Mouse (Mus musculus) heart, postnatal 0 days (tissue): ENCODE measurements around the gene Socs3. TPM values are rescaled to one million over a fixed set of nuclear protein-coding genes. Genes with fewer than 3 reads are reported as not detected.

Source experiments
- ATAC-seq: fragments of 200-750 bp; cut with Nextera tagmentation; 2 replicates; pipeline ENCODE4 v1.8.0; 2017; ENCODE audit warnings: low read depth, moderate number of reproducible peaks, moderate library complexity; ENCODE audit not compliant: insufficient read depth
- DNase-seq: peaks from one replicate; pipeline ENCODE4 v3.0.0-alpha.2; 2016; ENCODE audit warnings: low spot score
- H3K27ac ChIP-seq: fragments of 300-500 bp; sonication (generic); 2 replicates; pipeline ENCODE4 v1.5.1; 2014; ENCODE audit warnings: low read depth, mild to moderate bottlenecking
- H3K27me3 ChIP-seq: fragments of 300-500 bp; sonication (generic); 2 replicates; pipeline ENCODE4 v1.6.1; 2014; ENCODE audit warnings: low read length, mixed read lengths; ENCODE audit not compliant: control insufficient read depth, insufficient read depth
- H3K36me3 ChIP-seq: fragments of 300-500 bp; sonication (generic); replicated peaks from 2 replicates; pipeline ENCODE4 v1.6.1; 2014; ENCODE audit warnings: low read length, mixed read lengths; ENCODE audit not compliant: control insufficient read depth, insufficient read depth
- H3K4me1 ChIP-seq: fragments of 300-500 bp; sonication (generic); 2 replicates; pipeline ENCODE4 v1.6.1; 2014; ENCODE audit warnings: antibody characterized with exemption; ENCODE audit not compliant: control insufficient read depth, insufficient read depth
- H3K4me2 ChIP-seq: fragments of 300-500 bp; sonication (generic); 2 replicates; pipeline ENCODE4 v1.6.1; 2014; ENCODE audit warnings: low read depth, mild to moderate bottlenecking, low read length, moderate library complexity
- H3K4me3 ChIP-seq: fragments of 300-500 bp; sonication (generic); 2 replicates; pipeline ENCODE4 v1.5.1; 2014; ENCODE audit warnings: low read depth, low read length
- H3K9ac ChIP-seq: fragments of 300-500 bp; sonication (generic); replicated peaks from 2 replicates; pipeline ENCODE4 v1.6.1; 2014; ENCODE audit warnings: low read depth, low read length, mixed read lengths
- H3K9me3 ChIP-seq: fragments of 300-500 bp; sonication (generic); replicated peaks from 2 replicates; pipeline ENCODE4 v1.6.1; 2016; ENCODE audit warnings: low read length; ENCODE audit not compliant: control insufficient read depth
- CTCF ChIP-seq: IDR thresholded peaks from 2 replicates; pipeline ENCODE4 v1.5.1; 2016; ENCODE audit warnings: antibody characterized with exemption, control low read depth, low read depth
- EP300 ChIP-seq: IDR thresholded peaks from 2 replicates; pipeline ENCODE4 v1.6.1; 2016; ENCODE audit warnings: antibody characterized with exemption, low read depth
- WGBS: fragments of 180-500 bp; shearing (Covaris S2); extraction: QIAGEN DNeasy Blood & Tissue Kit; methylation state at CpG from one replicate; pipeline ENCODE4 v1.1.7; 2014; 5-methylcytosine and 5-hydroxymethylcytosine counted together
- polyA plus RNA-seq: library from polyadenylated mRNA; unstranded; fragments of >200 nt; fragmentation: Nextera tagmentation; extraction: Ambion mirVana; gene quantifications from 2 replicates; pipeline ENCODE4 v1.2.1, GENCODE M21; 2015
- total RNA-seq: library from RNA; depleted of rRNA; stranded (reverse); fragments of >200 nt; gene quantifications from 2 replicates; pipeline ENCODE4 v1.2.3, GENCODE M21; 2014; ENCODE audit warnings: low replicate concordance

Gene Socs3
- total and polyA plus RNA-seq, 2 experiments from 2014 or later = 4.0 to 5.7 TPM

GRCm38 (mm10) chr11:118012595-118012994 is 42.7 kb upstream of the Socs3 start:
- no peak overlapping the region for H3K9ac ChIP-seq
- H3K27me3 ChIP-seq = no peaks in the 10 kb centered on the region
- H3K4me1 ChIP-seq = peaks cover 20% of the 10 kb centered on the region; the same call in 1 of the 2 replicates
- H3K4me2 ChIP-seq = no peak overlapping the region
- TF ChIP-seq EP300 (no peak), CTCF (no peak)
- 74% methylated on average over 1 of the region's 1 CpGs for WGBS
- H3K9me3 ChIP-seq = no peaks in the 10 kb centered on the region
- H3K4me3 ChIP-seq = no peak overlapping the region
- DNase-seq = no peak
- H3K27ac ChIP-seq = no peak overlapping the region
- no peak for ATAC-seq
- H3K36me3 ChIP-seq = peaks cover 19% of the 10 kb centered on the region

GRCm38 (mm10) chr11:118009865-118010571 is 40.2 kb upstream of the Socs3 start:
- Histone ChIP-seq H3K27ac (no peak overlapping the region), H3K27me3 (no peaks in the 10 kb centered on the region), H3K9ac (no peak overlapping the region), H3K36me3 (peaks cover 26% of the 10 kb centered on the region), H3K4me3 (no peak overlapping the region), H3K4me2 (no peak overlapping the region), H3K4me1 (peaks cover 24% of the 10 kb centered on the region; the same call in 1 of the 2 replicates), H3K9me3 (no peaks in the 10 kb centered on the region)
- TF ChIP-seq CTCF (no peak), EP300 (no peak)
- ATAC-seq (no peak), DNase-seq (no peak)
- WGBS = 47% methylated on average over 4 of the region's 4 CpGs

GRCm38 (mm10) chr11:118008843-118009242 is 39.0 kb upstream of the Socs3 start:
- H3K27me3 ChIP-seq = no peaks in the 10 kb centered on the region
- WGBS = 69% methylated on average over 8 of the region's 8 CpGs
- no peak overlapping the region for H3K4me3 ChIP-seq
- TF ChIP-seq EP300 = no peak
- TF ChIP-seq CTCF = no peak
- H3K9ac ChIP-seq = 0 out of 2 replicates have a peak overlapping the region, but pooled peaks have one; percentile 17
- peaks cover 30% of the 10 kb centered on the region for H3K36me3 ChIP-seq
- H3K27ac ChIP-seq = peak overlapping the region; percentile 56
- H3K4me2 ChIP-seq = no peak overlapping the region
- no peaks in the 10 kb centered on the region for H3K9me3 ChIP-seq
- DNase-seq = no peak
- ATAC-seq = no peak
- peaks cover 27% of the 10 kb centered on the region; the same call in 1 of the 2 replicates for H3K4me1 ChIP-seq

DNA sequence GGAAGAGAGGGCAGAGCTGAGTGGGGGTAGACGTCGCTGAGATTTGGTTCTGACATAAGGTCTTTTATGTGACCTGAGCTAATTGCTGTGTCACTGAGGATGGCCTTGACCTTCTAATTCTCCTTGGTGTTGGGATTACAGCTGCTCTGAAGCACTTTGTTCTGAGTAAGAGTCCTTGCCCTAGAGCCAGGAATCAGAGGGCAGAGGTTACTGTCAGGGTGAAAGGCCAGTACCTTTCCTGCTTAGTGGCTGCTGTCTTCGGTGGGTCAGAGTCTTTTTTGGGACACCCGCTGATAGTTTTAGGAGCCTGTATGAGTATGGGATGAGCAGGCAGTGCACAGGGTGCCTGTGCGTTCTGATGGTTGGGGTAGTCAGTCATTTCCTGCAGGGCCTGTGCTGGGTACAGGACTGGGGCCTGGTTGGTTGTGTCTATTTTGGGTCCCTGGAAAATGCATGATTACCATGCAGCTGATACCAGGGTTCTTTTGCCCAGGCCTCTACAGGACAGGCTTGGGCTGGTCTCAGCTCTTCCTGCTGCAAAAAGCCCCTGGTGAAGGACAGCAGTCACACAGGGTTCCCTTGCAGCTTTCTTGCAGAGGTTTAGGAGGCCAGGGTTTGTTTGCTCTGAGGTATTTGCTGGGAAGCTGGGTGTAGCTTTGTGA is 38.4 kb upstream of the Socs3 start:
- H3K9ac ChIP-seq = 0 out of 2 replicates have a peak overlapping the region, but pooled peaks have one; percentile 17
- ATAC-seq (peak; percentile 60), DNase-seq (no peak)
- 50% methylated on average over 5 of the region's 5 CpGs for WGBS
- peaks cover 36% of the 10 kb centered on the region for H3K36me3 ChIP-seq
- no peak overlapping the region for H3K4me3 ChIP-seq
- no peaks in the 10 kb centered on the region for H3K9me3 ChIP-seq
- peaks cover 31% of the 10 kb centered on the region; the same call in 1 of the 2 replicates for H3K4me1 ChIP-seq
- H3K27me3 ChIP-seq = no peaks in the 10 kb centered on the region
- TF ChIP-seq EP300 = no peak
- TF ChIP-seq CTCF = no peak
- H3K27ac ChIP-seq = peak overlapping the region; percentile 56
- H3K4me2 ChIP-seq = no peak overlapping the region

DNA sequence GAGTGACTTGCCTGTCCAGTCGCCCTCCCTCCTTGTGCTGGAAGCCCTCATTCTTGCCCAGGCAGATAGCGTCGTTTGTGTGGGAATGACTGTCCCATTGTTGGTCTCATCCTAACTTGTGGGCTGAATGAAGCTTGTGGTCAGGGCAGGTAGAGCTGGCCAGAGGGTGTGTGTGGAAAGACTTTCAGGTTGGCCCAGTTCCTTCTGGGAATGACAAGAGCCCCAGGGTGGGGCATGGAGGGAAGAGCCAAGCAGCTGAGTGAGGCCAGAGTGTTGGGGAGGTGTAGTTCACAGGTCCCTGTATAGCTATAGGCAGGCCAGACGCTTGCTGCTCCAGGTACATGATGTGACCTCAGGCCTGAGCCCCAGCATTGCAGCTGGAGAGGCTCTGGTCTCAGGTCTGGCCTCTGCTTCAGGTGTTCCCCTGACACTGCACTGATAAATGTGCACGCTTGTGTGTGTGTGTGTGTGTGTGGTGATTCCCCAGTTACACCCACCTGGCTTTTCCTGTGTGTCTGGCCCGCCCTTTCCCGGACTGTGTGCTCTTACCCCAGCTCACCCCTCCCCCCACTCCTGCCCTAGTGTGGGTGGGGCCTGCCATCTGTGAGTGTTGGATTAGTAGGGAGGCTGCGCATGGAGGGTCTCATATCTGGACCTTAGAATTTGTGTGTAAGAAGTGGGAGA is 37.8 kb upstream of the Socs3 start:
- no peaks in the 10 kb centered on the region for H3K9me3 ChIP-seq
- H3K4me1 ChIP-seq = peaks cover 31% of the 10 kb centered on the region; the same call in 1 of the 2 replicates
- H3K4me3 ChIP-seq = no peak overlapping the region
- TF ChIP-seq CTCF = no peak
- TF ChIP-seq EP300 = no peak
- no peaks in the 10 kb centered on the region for H3K27me3 ChIP-seq
- peak; percentile 13; the same call in 1 of the 2 replicates for ATAC-seq
- H3K27ac ChIP-seq = peak overlapping the region; percentile 56; the same call in 1 of the 2 replicates
- WGBS = 63% methylated on average over 8 of the region's 8 CpGs
- peaks cover 43% of the 10 kb centered on the region for H3K36me3 ChIP-seq
- no peak for DNase-seq
- no peak overlapping the region for H3K4me2 ChIP-seq
- H3K9ac ChIP-seq = no peak overlapping the region
